Mouse (Mus musculus): ENCODE measurements around the gene Rfx4. TPM values are rescaled to one million over a fixed set of nuclear protein-coding genes. Genes with fewer than 3 reads are reported as not detected.

The Rfx4 gene
- polyA plus RNA-seq, 1 experiment, result not detected

- WGBS, result 78% methylated on average over 11 of the region's 11 CpGs
- Histone ChIP-seq H3K27ac (ENCODE audit: control insufficient read depth, insufficient read depth, low read depth, low read length, poor library complexity) (no peak overlapping the region), H3K4me3 (replicated peaks; ENCODE audit: control insufficient read depth, low read depth, low read length) (no peak overlapping the region), H3K4me1 (ENCODE audit: control insufficient read depth, insufficient read depth, low read length) (peaks cover 2% of the 10 kb centered on the region; the same call in 1 of the 2 replicates)
- TF ChIP-seq POLR2A (IDR thresholded peaks at IDR 0.05; ENCODE audit: borderline replicate concordance, control insufficient read depth, low read depth, low read length), result no peak
- no peak for TF ChIP-seq CTCF (IDR thresholded peaks at IDR 0.05; ENCODE audit: control insufficient read depth, insufficient read depth, low read length)
Measured at GRCm38 (mm10) chr10:84811171-84811912, 55.5 kb downstream of the Rfx4 start.

GRCm38 (mm10) chr10:84811913-84812295, 56.0 kb downstream of the Rfx4 start:
- 83% methylated on average over 2 of the region's 2 CpGs for WGBS
- TF ChIP-seq CTCF (IDR thresholded peaks at IDR 0.05; ENCODE audit: control insufficient read depth, insufficient read depth, low read length), result no peak
- TF ChIP-seq POLR2A (IDR thresholded peaks at IDR 0.05; ENCODE audit: borderline replicate concordance, control insufficient read depth, low read depth, low read length), result no peak
- H3K4me3 ChIP-seq (replicated peaks; ENCODE audit: control insufficient read depth, low read depth, low read length), result no peak overlapping the region
- H3K4me1 ChIP-seq (ENCODE audit: control insufficient read depth, insufficient read depth, low read length), result peaks cover 2% of the 10 kb centered on the region; the same call in 1 of the 2 replicates
- no peak overlapping the region for H3K27ac ChIP-seq (ENCODE audit: control insufficient read depth, insufficient read depth, low read depth, low read length, poor library complexity)

- TF ChIP-seq POLR2A (IDR thresholded peaks at IDR 0.05; ENCODE audit: borderline replicate concordance, control insufficient read depth, low read depth, low read length), result no peak
- no peak for TF ChIP-seq CTCF (IDR thresholded peaks at IDR 0.05; ENCODE audit: control insufficient read depth, insufficient read depth, low read length)
- Histone ChIP-seq H3K27ac (ENCODE audit: control insufficient read depth, insufficient read depth, low read depth, low read length, poor library complexity) (no peak overlapping the region), H3K4me1 (ENCODE audit: control insufficient read depth, insufficient read depth, low read length) (peaks cover 5% of the 10 kb centered on the region), H3K4me3 (replicated peaks; ENCODE audit: control insufficient read depth, low read depth, low read length) (no peak overlapping the region)
- WGBS, result 32% methylated on average over 4 of the region's 4 CpGs
Measured at GRCm38 (mm10) chr10:84815676-84816436, 60.0 kb downstream of the Rfx4 start.

DNA sequence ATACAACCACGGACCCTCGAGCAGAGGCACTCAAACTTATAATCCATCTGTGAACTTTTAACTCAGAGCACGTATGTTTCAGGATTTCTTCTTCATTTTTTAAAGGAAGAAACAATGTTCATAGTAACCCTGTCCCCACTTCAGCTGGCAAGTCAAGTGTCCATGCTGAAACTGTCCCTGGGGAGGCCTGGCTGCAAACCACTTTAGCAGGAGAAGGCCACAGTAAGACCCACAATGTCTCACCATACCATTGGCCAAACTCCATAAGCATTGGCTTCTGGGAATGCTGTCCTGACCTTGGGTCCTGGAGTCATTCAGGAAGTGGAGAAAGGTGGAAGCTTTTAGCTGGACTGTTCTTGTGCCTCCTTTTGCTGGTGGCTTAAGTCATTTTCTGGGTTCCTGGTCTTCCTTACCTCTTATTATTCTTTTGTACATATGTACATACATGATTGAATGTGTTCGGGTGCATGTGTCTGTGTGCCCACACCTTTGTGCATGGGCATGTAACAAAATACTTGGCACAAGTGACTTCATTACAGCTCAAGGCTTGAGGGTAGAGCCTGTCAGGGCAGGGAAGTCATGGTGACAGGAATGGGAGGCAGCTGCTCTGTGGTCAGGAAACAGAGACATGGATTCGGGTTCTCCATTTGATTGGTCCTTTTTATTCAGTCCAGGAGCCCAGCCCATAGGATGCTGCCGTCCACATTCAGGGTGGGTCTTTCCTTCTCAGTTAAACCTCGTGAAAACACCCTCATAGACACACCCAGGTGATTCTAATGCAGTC, 61.4 kb downstream of the Rfx4 start:
- 66% methylated on average over 7 of the region's 7 CpGs for WGBS
- Histone ChIP-seq H3K4me1 (ENCODE audit: control insufficient read depth, insufficient read depth, low read length) (peaks cover 5% of the 10 kb centered on the region), H3K4me3 (replicated peaks; ENCODE audit: control insufficient read depth, low read depth, low read length) (no peak overlapping the region), H3K27ac (ENCODE audit: control insufficient read depth, insufficient read depth, low read depth, low read length, poor library complexity) (no peak overlapping the region)
- TF ChIP-seq CTCF (IDR thresholded peaks at IDR 0.05; ENCODE audit: control insufficient read depth, insufficient read depth, low read length), result no peak
- no peak for TF ChIP-seq POLR2A (IDR thresholded peaks at IDR 0.05; ENCODE audit: borderline replicate concordance, control insufficient read depth, low read depth, low read length)

DNA sequence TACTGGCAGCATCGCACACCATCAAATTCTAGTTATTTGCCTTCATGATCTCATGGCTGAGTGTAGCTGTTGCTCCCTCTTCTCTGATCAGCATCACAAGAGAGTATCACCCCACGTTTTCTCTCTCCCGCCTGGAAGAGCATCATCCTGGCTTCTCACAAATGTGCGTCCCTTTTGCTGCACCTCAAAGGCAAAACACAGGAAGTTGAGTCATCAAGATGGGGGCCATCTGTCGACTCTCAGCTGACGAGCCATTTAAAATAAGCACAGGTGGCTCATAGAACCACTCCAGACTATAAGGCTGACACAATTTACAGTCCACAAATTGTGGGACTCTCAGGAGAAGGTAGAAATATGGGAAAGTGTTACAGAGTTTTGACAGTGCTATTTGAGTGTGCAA, 63.8 kb downstream of the Rfx4 start:
- no peak for TF ChIP-seq POLR2A (IDR thresholded peaks at IDR 0.05; ENCODE audit: borderline replicate concordance, control insufficient read depth, low read depth, low read length)
- TF ChIP-seq CTCF (IDR thresholded peaks at IDR 0.05; ENCODE audit: control insufficient read depth, insufficient read depth, low read length), result no peak
- Histone ChIP-seq H3K27ac (ENCODE audit: control insufficient read depth, insufficient read depth, low read depth, low read length, poor library complexity) (no peak overlapping the region), H3K4me3 (replicated peaks; ENCODE audit: control insufficient read depth, low read depth, low read length) (no peak overlapping the region), H3K4me1 (ENCODE audit: control insufficient read depth, insufficient read depth, low read length) (peaks cover 5% of the 10 kb centered on the region)
- 28% methylated on average over 6 of the region's 6 CpGs for WGBS

- Histone ChIP-seq H3K27ac (ENCODE audit: control insufficient read depth, insufficient read depth, low read depth, low read length, poor library complexity) (no peak overlapping the region), H3K4me3 (replicated peaks; ENCODE audit: control insufficient read depth, low read depth, low read length) (no peak overlapping the region), H3K4me1 (ENCODE audit: control insufficient read depth, insufficient read depth, low read length) (peaks cover 4% of the 10 kb centered on the region)
- TF ChIP-seq CTCF (IDR thresholded peaks at IDR 0.05; ENCODE audit: control insufficient read depth, insufficient read depth, low read length), result no peak
- WGBS, result 15% methylated on average over 3 of the region's 3 CpGs
Measured at GRCm38 (mm10) chr10:84820230-84820629, 64.4 kb downstream of the Rfx4 start.

GRCm38 (mm10) chr10:84822741-84823151, 66.9 kb downstream of the Rfx4 start:
- 81% methylated on average over 9 of the region's 9 CpGs for WGBS
- TF ChIP-seq POLR2A (IDR thresholded peaks at IDR 0.05; ENCODE audit: borderline replicate concordance, control insufficient read depth, low read depth, low read length) (no peak), CTCF (IDR thresholded peaks at IDR 0.05; ENCODE audit: control insufficient read depth, insufficient read depth, low read length) (no peak)
- Histone ChIP-seq H3K4me3 (replicated peaks; ENCODE audit: control insufficient read depth, low read depth, low read length) (no peak overlapping the region), H3K4me1 (ENCODE audit: control insufficient read depth, insufficient read depth, low read length) (peaks cover 3% of the 10 kb centered on the region), H3K27ac (ENCODE audit: control insufficient read depth, insufficient read depth, low read depth, low read length, poor library complexity) (no peak overlapping the region)

DNA sequence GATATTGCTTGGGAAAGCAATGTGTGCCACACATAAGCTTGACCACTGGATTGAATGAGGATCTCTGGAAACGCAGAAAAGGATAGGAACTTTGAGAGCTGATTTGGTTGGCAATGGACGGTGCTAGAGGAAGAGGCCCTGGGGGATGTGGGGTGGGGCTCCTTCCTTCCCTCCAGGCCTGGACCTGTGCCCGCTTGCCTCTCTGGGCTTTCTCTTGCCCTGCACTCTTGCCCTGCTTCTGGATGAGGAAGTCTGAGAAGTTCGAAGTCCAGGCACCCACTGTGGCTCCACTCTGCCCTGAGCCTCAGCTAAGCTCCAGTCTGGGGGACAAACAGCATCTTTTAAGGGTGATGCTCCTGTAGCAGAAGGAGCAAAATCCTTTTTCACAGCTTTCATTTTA, 67.8 kb downstream of the Rfx4 start:
- no peak overlapping the region for H3K27ac ChIP-seq (ENCODE audit: control insufficient read depth, insufficient read depth, low read depth, low read length, poor library complexity)
- under 1% methylated on average over 4 of the region's 4 CpGs for WGBS
- peaks cover 3% of the 10 kb centered on the region for H3K4me1 ChIP-seq (ENCODE audit: control insufficient read depth, insufficient read depth, low read length)
- no peak for TF ChIP-seq CTCF (IDR thresholded peaks at IDR 0.05; ENCODE audit: control insufficient read depth, insufficient read depth, low read length)
- no peak for TF ChIP-seq POLR2A (IDR thresholded peaks at IDR 0.05; ENCODE audit: borderline replicate concordance, control insufficient read depth, low read depth, low read length)
- no peak overlapping the region for H3K4me3 ChIP-seq (replicated peaks; ENCODE audit: control insufficient read depth, low read depth, low read length)

All from bone marrow, adult 2 months (tissue).